Mouse (Mus musculus) cerebellum, adult 2 months (tissue): Measurements from ENCODE around the gene Mad1l1.

ENCODE experiments used
- CTCF ChIP-seq: fragments of 200-500 bp; IDR thresholded peaks from 2 replicates; pipeline ENCODE4 v1.5.1; 2011; ENCODE audit warnings: low read depth, mild to moderate bottlenecking, control low read depth, low read length, moderate library complexity, borderline replicate concordance; ENCODE audit not compliant: insufficient read depth
- POLR2A ChIP-seq: fragments of 200-500 bp; IDR thresholded peaks from 2 replicates; pipeline ENCODE4 v1.6.1; 2011; ENCODE audit warnings: low read length, control low read depth, borderline replicate concordance; ENCODE audit not compliant: insufficient read depth

GRCm38 (mm10) chr5:140113281-140113680 lies 208.1 kb downstream of the Mad1l1 start:
- TF ChIP-seq POLR2A (no peak), CTCF (no peak)
